Mouse (Mus musculus): ENCODE data around the gene Zfand2b.

The Zfand2b gene

DNA sequence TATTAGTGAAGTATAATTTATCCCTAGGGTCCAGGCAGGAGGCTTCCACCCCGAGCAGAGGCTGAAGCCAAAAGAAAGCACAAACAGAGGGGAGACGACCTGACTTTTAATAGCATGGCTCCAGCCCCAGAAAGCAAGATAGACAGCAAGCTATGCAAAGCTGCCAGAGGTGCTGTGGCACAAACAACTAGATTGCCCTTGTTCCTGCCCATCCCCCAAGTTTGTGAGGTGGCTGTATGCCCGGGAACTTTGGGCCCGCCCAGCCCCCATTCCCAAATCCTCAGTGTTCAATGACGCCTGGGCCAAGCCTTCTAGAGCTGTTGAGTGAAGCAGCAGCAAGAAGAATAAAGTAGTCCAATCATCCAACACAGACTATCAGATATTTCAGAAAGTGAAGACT lies 46.4 kb downstream of the Zfand2b start:
- DNase-seq, result no peak

DNA sequence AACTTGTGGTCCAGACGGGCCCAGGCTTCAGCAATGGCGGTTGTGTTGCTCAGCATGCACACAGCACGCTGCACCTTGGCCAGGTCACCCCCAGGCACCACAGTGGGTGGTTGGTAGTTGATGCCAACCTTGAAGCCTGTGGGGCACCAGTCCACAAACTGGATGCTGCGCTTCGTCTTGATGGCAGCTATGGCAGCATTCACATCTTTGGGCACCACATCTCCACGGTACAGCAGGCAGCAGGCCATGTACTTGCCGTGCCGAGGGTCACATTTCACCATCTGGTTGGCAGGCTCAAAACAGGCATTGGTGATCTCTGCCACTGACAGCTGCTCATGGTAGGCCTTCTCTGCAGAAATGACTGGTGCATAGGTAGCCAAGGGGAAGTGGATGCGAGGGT lies 47.3 kb downstream of the Zfand2b start:
- DNase-seq, result no peak

DNA sequence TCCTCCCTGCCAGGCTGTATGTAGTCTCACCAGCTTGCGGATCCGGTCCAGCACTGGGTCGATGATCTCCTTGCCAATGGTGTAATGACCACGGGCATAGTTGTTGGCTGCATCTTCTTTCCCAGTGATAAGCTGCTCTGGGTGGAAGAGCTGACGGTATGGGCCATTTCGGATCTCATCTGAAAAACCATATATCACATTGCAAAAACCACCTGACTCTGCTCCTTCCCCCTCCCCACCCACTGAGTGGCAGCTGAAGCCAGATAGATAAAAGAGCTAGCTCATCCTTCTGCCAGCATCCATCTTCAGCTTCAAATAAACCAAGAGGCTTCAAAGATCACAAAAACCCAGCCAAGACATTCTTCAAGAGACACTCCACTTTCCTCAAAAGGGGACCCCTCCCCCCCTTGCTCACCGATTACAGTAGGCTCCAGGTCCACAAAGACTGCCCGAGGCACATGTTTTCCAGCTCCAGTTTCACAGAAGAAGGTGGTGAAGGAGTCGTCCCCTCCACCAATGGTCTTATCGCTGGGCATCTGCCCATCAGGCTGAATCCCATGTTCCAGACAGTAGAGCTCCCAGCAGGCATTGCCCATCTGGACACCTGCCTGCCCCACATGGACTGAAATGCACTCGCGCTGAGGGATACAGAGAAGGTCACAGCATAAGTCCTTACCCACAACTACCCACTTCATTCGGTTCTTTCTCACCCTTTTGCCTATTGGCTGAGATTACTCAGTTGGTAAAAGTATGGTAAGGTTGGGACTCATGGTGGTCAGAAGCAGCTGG lies 48.5 kb downstream of the Zfand2b start:
- DNase-seq, result peak; percentile 28

DNA sequence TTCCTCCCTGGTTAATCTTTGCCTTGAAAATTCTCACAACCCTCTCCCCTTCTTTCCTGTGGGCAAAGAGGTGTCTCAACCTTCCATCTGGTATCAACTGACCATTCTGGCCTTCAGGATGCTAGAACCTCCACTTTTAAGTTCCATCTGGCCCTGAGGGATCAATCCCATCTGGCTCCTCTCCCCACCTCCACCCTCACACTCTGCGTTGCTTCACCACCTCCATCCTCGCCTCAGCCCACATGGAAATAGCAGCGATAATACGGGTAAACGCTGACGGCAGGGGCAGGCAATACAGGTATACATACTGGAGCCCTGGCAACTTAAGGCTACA lies 49.4 kb downstream of the Zfand2b start:
- no peak for DNase-seq

DNA sequence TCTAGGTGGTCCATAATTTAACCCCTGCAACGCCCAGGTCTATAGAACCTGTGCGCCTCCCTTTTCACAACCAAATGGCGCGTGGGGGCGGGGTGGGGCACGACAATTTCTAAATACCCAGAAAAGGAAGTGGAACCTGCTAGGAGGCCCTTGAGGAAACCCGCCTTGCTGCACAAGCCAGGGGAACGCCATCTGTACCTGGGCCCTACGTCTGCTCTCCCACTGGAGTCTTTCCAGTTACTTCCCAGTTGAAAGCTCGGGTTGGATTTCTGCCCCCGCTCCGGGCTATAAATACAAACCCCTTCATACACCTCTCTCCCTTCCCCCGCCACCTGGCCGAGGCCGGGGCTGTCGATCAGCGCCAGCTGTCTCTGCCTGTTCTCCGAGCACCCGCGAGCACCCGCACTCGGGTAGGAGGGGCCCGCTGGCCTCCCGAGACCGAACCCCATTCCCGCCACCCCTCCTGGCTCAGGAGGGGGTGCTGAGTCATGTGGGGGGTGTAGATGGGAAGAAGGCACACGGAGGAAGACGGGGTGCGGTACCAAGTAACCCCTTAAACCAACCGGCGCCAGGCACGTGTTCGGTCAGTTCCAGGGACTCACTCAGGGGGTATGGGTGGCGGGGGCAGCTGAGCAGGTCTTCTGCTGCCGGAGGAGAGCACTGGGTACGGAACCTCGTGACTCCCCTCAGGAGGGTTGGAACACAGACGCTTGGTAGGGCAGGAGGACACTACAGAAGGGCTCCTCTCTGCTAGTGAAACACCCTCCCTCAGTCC lies 50.0 kb downstream of the Zfand2b start:
- DNase-seq, result peak; percentile 73

DNA sequence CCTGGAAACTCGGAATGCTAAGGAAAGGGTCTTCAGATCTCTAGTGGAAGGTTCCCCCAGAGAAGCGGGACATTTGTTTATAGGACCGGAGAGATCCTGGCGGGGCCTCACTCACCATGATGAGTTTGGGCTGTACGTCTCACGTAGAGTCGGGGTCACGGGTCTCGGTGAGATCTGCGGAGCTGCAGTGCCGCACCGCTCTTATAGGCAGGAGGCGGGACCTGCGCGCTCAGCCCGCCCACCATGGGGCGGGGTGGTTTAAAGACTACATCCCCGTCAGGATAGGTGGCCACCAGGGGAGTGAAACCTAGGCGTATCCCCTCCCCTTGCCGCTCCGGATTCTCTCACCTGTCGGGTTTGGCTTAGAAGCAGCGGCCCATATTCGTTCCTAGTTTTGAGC lies 50.6 kb downstream of the Zfand2b start:
- DNase-seq, result peak; percentile 98

DNA sequence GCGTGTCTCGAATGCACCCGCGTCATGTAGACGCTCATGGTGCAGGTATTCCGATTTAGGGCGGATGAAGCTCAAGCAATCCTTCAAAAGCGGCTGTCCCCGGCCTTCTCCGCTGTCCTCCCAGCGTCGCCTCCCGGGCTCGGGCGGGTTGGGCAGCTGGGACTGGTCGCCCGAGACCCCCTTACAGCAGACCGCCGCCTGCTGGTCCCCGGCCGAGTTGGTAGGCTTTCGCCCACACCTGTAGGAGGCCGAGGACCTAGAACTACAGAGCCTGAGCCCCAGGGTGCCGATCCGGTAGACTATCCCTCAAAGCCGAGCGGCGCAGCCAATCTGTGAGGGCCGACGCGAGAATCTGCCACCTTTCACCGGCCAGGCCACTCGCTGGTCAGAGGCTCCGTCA lies 51.1 kb downstream of the Zfand2b start, which contains the start of gene Tuba4a:
Gene Tuba4a, minus strand, starts transcription at position 335 of the 400 bp plus-strand sequence.
- no peak for DNase-seq

Measured in thymus, postnatal 25 days (tissue).